In genomic region chr14:31659501-31660181, GRCm38 (mm10) we compare ENCODE assay signal across 9 mouse cellular contexts. TPM values are rescaled to one million over a fixed set of nuclear protein-coding genes. Genes with fewer than 3 reads are reported as not detected.
DNase-seq lines count a peak whose midpoint lies in the region; ATAC-seq and TF ChIP-seq lines count a peak whose summit lies in the region.
"Had no signal": no experiment of that assay in that cellular context is flagged by ENCODE, and none has a peak within 500 bp of the region (broad histone marks: within the 10 kb centered on the region; RNA-seq: fewer than 3 reads in every experiment).

No protein-coding gene starts in this region.

- H3K9ac ChIP-seq in intestine, embryonic 16.5 days (ENCODE audit: low read depth, low read length), result 0 out of 2 replicates have a peak overlapping the region, but pooled peaks have one; percentile 2

- no peaks in the 10 kb centered on the region for H3K36me3 ChIP-seq in intestine, embryonic 16.5 days (ENCODE audit: control insufficient read depth, insufficient read depth, low read length)
- no peaks in the 10 kb centered on the region for H3K36me3 ChIP-seq in myocyte (ENCODE audit: control insufficient read depth, insufficient read depth)

- H3K27ac ChIP-seq in intestine, embryonic 16.5 days (ENCODE audit: low read length), result peak overlapping the region; percentile 74

- 49% methylated on average over 10 of the region's 10 CpGs for WGBS in intestine, embryonic 16.5 days

- H3K4me3 ChIP-seq in intestine, embryonic 16.5 days (ENCODE audit: low read length), result no peak overlapping the region
- H3K4me3 ChIP-seq in myocyte, result no peak overlapping the region

- H3K9me3 ChIP-seq in intestine, embryonic 16.5 days (ENCODE audit: control insufficient read depth, low read length), result no peaks in the 10 kb centered on the region

- DNase-seq in layer of hippocampus, adult 8-10 months (ENCODE audit: low spot score in 2 of 2), result peak; percentile 34 to 37
- no peak for DNase-seq in layer of hippocampus, adult 18-20 months (ENCODE audit: low spot score in 2 of 2)
- DNase-seq in adipocyte (ENCODE audit: low spot score), result peak; percentile 71
- DNase-seq in gastrocnemius, postnatal 10 days, result peak; percentile 46

- no peak overlapping the region for H3ac ChIP-seq in myocyte (ENCODE audit: control insufficient read depth, insufficient read length)

- ATAC-seq in intestine, embryonic 16.5 days, result 0 out of 2 replicates have a peak, but pooled peaks have one; percentile 5
- no peak for ATAC-seq in megakaryocyte, adult 5-6 weeks (ENCODE audit: poor library complexity, severe bottlenecking)
- no peak for ATAC-seq in erythroblast, adult 5-6 weeks (replicated peaks; ENCODE audit: low FRiP score, poor library complexity, severe bottlenecking)

- H3K79me2 ChIP-seq in myocyte (ENCODE audit: control insufficient read depth, insufficient read depth), result no peaks in the 10 kb centered on the region

- no peaks in the 10 kb centered on the region for H3K27me3 ChIP-seq in intestine, embryonic 16.5 days (replicated peaks; ENCODE audit: control insufficient read depth, insufficient read depth, low read length)
- H3K27me3 ChIP-seq in myocyte (ENCODE audit: control insufficient read depth, insufficient read depth, insufficient read length), result no peaks in the 10 kb centered on the region

- no peak overlapping the region for H3K4me2 ChIP-seq in intestine, embryonic 16.5 days (ENCODE audit: low read depth, low read length)
- H3K4me2 ChIP-seq in myocyte (ENCODE audit: low read depth), result peak overlapping the region; percentile 86

- peaks cover 52% of the 10 kb centered on the region for H3K4me1 ChIP-seq in intestine, embryonic 16.5 days (ENCODE audit: control insufficient read depth, insufficient read depth, low read length)

- no peak for TF ChIP-seq POLR2A in myocyte (IDR thresholded peaks at IDR 0.05; ENCODE audit: insufficient read length, low read depth)

TF ChIP-seq in myocyte, 11 proteins besides CTCF, POLR2A, EP300 and RAD21:
- no peak for TF ChIP-seq MYOG (IDR thresholded peaks at IDR 0.05; ENCODE audit: control insufficient read depth in 1 of 3, insufficient read depth in 1 of 3, insufficient read length in 2 of 3, low read depth in 2 of 3)
- TF ChIP-seq CEBPB (IDR thresholded peaks at IDR 0.05; ENCODE audit: insufficient read depth, poor library complexity, severe bottlenecking), result no peak
- no peak for TF ChIP-seq MYOD1 (IDR thresholded peaks at IDR 0.05; ENCODE audit: control insufficient read depth in 1 of 3, insufficient read length in 2 of 3, low read depth in 2 of 3)
- TF ChIP-seq TCF3 (IDR thresholded peaks at IDR 0.05; ENCODE audit: insufficient read length, low read depth), result no peak
- no peak for TF ChIP-seq MAX (IDR thresholded peaks at IDR 0.05; ENCODE audit: low read depth)
- TF ChIP-seq E2F4 (IDR thresholded peaks at IDR 0.05; ENCODE audit: insufficient read depth), result no peak
- TF ChIP-seq TCF12 (IDR thresholded peaks at IDR 0.05; ENCODE audit: insufficient read depth, poor library complexity, severe bottlenecking), result no peak
- TF ChIP-seq REST (IDR thresholded peaks at IDR 0.05; ENCODE audit: insufficient read depth, insufficient read length), result no peak
- TF ChIP-seq POLR2AphosphoS2 (IDR thresholded peaks at IDR 0.05; ENCODE audit: insufficient read length, low read depth), result no peak
- no peak for TF ChIP-seq SRF (IDR thresholded peaks at IDR 0.05; ENCODE audit: control insufficient read depth, insufficient read length, low read depth)
- no peak for TF ChIP-seq USF1 (IDR thresholded peaks at IDR 0.05; ENCODE audit: low read depth)

RNA-seq across cellular contexts. Expression of gene Hacl1, which starts 18.6 kb away (rescaled TPM):
- 10 to 100 TPM in 1 of 4 experiments, 1 to 10 TPM in 3; 7.3 to 10.9 (median 9.1) TPM for total RNA-seq in layer of hippocampus, adult 8-10 months (2022)
- total RNA-seq in layer of hippocampus, adult 18-20 months (2021), result 1 to 10 TPM; 5.8 to 9.2 TPM
- 10 to 100 TPM; 10.9 to 12.3 TPM for total RNA-seq in gastrocnemius, postnatal 10 days (2021)
- polyA plus RNA-seq in intestine, embryonic 16.5 days (2015; fragmentation: Nextera tagmentation; extraction: Ambion mirVana), result 19.9 and 26.1 TPM in 2 replicates
- 6.0 TPM for polyA plus RNA-seq in myocyte (2012; fragmentation: generic; extraction: Trizol)
- 8.0 and 12.2 TPM in 2 replicates for total RNA-seq in megakaryocyte, adult 5-6 weeks (2015)
- total RNA-seq in megakaryocyte, adult 5-6 weeks (2017), result 14.6 and 18.1 TPM in 2 replicates
- 0.58 and 11.5 TPM in 2 replicates for total RNA-seq in erythroblast, adult 5-6 weeks (2015; ENCODE audit: low replicate concordance)
- 11.2 and 18.7 TPM in 2 replicates for total RNA-seq in erythroblast, adult 5-6 weeks (2017; ENCODE audit: low replicate concordance)

RNA-seq across cellular contexts. Expression of gene Btd, which starts 18.8 kb away (rescaled TPM):
- 10 to 100 TPM in 3 of 4 experiments, 1 to 10 TPM in 1; 9.0 to 12.5 (median 11.0) TPM for total RNA-seq in layer of hippocampus, adult 8-10 months (2022)
- 10 to 100 TPM; 10.3 TPM for total RNA-seq in layer of hippocampus, adult 18-20 months (2021)
- 10 to 100 TPM; 11.0 to 11.1 TPM for total RNA-seq in gastrocnemius, postnatal 10 days (2021)
- polyA plus RNA-seq in intestine, embryonic 16.5 days (2015; fragmentation: Nextera tagmentation; extraction: Ambion mirVana), result 30.0 and 31.2 TPM in 2 replicates
- 14.7 TPM for polyA plus RNA-seq in myocyte (2012; fragmentation: generic; extraction: Trizol)
- total RNA-seq in megakaryocyte, adult 5-6 weeks (2015), result 14.8 and 17.0 TPM in 2 replicates
- 11.3 and 18.5 TPM in 2 replicates for total RNA-seq in megakaryocyte, adult 5-6 weeks (2017)
- total RNA-seq in erythroblast, adult 5-6 weeks (2015; ENCODE audit: low replicate concordance), result 5.6 and 18.3 TPM in 2 replicates
- 4.5 and 5.3 TPM in 2 replicates for total RNA-seq in erythroblast, adult 5-6 weeks (2017; ENCODE audit: low replicate concordance)

RNA-seq across cellular contexts. Expression of gene Gm49387, which starts 19.0 kb away (rescaled TPM):
- total RNA-seq in layer of hippocampus, adult 8-10 months (2022), result not detected
- not detected for total RNA-seq in layer of hippocampus, adult 18-20 months (2021)
- total RNA-seq in gastrocnemius, postnatal 10 days (2021), result under 1 TPM in 1 of 2 experiments, not detected in 1; 0.56 TPM
- 3.0 and 4.3 TPM in 2 replicates for polyA plus RNA-seq in intestine, embryonic 16.5 days (2015; fragmentation: Nextera tagmentation; extraction: Ambion mirVana)
- not detected for polyA plus RNA-seq in myocyte (2012; fragmentation: generic; extraction: Trizol)
- not detected in 2 replicates for total RNA-seq in megakaryocyte, adult 5-6 weeks (2015)
- total RNA-seq in megakaryocyte, adult 5-6 weeks (2017), result not detected in 2 replicates
- total RNA-seq in erythroblast, adult 5-6 weeks (2015; ENCODE audit: low replicate concordance), result 2.7 TPM in 1 of 2 replicates, not detected in the other
- not detected in 2 replicates for total RNA-seq in erythroblast, adult 5-6 weeks (2017; ENCODE audit: low replicate concordance)
- total RNA-seq: MEL had no signal

Comparison
In these comparisons a context has a peak if more than half of its experiments do, and no peak if none do; other contexts are left out.
1. DNase-seq: peak in layer of hippocampus, adult 8-10 months (2 of 2), adipocyte (single experiment) and gastrocnemius, postnatal 10 days (single experiment); none in layer of hippocampus, adult 18-20 months (0 of 2).